Mouse (Mus musculus): ENCODE results near the gene Polr3g. TPM values are rescaled to one million over a fixed set of nuclear protein-coding genes. Genes with fewer than 3 reads are reported as not detected.
"Not testable (repeated sequence)": the region's sequence is repeated elsewhere in the genome, so short reads cannot be mapped to it uniquely, and the experiment has no call there.

Gene Polr3g
- polyA plus RNA-seq, 2 experiments from 2014 or later: 6.8 to 8.4 TPM

DNA sequence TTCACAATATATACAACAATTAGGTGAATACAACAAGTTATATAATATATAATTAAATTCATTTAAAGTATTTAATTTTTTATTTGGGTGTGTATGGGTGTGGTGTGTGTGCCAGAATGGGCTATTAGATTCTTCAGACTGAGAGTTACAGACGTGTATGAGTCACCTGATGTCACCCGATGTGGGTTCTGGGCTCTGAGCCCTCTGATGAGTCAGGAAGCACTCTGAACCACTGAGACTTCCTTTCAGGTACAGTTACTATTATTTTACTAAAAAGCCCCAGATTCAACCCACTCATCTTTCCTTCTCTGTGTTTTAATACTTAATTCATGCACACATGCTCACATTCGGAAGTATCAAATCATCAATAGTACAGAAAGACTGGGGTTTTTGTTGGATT, 25.9 kb downstream of the Polr3g start:
- peak; percentile 95 for ATAC-seq

- ATAC-seq: no peak
Measured at GRCm38 (mm10) chr13:81684258-81684657, 26.6 kb downstream of the Polr3g start.

DNA sequence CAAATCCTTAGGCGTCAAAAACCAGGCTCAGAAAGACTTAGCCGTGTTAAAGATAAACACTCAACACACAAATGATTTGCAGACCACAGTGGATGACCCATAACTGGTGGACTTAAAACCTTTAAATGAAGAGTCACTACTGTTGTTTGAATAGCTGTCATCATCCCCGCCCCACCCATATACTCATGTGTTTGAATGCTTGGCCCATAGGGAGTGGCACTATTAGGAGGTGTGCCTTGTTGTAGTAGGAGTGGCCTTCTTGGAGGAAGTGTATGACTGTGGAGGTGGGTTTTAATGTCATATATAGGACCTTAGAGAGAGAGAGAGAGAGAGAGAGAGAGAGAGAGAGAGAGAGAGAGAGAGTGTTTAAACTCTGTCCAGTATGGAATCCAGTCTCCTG, 27.7 kb downstream of the Polr3g start:
- no peak for ATAC-seq

DNA sequence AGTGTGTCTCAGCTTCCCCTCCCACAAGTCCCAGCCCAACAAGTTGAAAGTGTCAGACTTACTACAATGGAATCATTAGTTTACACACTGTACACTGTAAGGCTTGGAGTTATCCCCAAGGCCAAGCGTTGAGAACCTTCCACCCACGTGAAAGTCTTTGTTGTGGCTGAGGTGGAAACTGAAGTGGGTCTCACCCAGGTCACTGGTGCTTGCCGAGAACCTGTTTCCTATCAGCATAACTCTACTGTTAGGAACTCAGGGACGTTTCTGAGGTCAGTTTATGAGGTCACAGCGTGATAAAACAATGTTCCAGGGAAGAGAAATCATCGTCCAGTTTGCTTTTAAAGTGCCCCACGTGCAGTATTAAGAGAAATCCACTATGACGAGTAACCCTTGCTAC, 35.5 kb downstream of the Polr3g start:
- ATAC-seq: no peak

- ATAC-seq: no peak
Measured at GRCm38 (mm10) chr13:81667713-81668112, 43.1 kb downstream of the Polr3g start.

GRCm38 (mm10) chr13:81664331-81664698, 46.5 kb downstream of the Polr3g start:
- no peak for ATAC-seq

DNA sequence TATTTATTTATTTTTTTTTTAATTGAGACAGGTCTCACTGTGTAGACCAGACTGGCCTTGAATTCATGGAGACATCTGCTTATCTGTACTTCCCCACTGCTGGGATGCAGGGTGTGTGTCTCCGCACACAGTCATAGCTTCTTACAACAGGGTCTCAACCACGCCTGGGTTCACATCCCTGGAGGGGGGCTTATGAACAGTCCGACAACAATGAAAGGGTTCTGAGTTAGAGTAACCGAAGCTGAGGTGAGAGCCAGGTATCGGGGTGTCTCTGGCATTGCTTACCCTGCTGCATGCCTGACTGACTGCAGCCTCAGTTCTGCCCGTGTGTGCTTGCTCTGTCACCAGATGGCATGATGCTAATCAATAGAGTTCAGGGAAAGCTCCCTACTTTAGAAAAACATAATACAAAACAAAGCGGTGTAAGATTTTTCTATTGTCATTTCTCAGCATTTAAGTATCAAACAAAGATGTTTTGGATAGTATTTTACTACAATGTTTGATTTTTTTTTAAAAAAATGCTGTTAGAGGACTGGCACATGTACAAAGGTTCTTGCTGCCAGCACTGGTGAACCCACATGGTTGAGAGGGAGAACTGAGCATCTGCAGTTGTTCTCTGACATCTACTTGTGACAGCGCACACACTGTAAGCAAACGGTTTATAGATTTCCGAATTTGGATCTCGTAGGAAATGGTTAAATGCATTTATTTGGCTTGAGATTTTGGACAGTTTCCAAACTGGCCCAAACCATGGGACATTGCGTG, 47.1 kb downstream of the Polr3g start:
- no peak for ATAC-seq

GRCm38 (mm10) chr13:81658053-81658752, 52.6 kb downstream of the Polr3g start:
- peak; percentile 14 for ATAC-seq

DNA sequence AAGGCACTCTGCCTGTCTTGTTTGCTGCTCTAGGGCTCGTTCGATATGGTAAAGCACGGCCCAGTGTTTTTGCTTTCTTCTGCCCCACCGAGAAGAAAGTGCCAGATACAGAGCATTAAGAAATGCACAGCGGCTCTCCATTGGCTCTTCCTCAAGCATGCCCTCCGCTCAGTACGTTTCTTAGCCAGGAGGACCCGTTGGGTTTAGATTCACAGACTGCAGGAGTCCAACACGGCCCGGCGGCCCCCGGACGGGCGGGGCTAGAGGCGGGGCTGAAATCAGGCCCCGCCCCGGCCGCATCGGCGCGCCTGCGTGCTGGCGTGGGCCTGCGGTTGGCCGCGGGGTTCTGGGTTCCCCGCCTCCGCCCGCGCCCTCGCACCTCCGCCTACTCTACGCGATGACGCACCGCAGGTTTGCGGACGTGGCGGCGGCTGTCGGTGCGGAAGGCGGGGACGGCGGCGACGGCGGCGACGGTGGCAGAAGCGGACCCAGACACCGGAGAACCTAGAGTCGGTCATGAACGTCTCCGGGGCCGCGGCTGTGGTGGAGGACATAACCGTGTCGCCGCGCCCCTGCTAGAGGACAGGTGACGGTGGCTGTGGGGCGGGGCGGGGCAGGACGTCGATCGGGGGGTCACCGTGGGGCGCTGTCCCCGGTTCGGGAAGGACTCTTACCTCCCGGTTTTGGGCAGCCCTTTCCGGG, 53.3 kb downstream of the Polr3g start, which contains the start of gene Lysmd3:
Lysmd3 (plus strand) TSS at position 313 of the 702 bp plus-strand sequence.
- ATAC-seq: peak; percentile 86

- ATAC-seq: peak; percentile 12
Measured at GRCm38 (mm10) chr13:81657008-81657350, 53.8 kb downstream of the Polr3g start.

DNA sequence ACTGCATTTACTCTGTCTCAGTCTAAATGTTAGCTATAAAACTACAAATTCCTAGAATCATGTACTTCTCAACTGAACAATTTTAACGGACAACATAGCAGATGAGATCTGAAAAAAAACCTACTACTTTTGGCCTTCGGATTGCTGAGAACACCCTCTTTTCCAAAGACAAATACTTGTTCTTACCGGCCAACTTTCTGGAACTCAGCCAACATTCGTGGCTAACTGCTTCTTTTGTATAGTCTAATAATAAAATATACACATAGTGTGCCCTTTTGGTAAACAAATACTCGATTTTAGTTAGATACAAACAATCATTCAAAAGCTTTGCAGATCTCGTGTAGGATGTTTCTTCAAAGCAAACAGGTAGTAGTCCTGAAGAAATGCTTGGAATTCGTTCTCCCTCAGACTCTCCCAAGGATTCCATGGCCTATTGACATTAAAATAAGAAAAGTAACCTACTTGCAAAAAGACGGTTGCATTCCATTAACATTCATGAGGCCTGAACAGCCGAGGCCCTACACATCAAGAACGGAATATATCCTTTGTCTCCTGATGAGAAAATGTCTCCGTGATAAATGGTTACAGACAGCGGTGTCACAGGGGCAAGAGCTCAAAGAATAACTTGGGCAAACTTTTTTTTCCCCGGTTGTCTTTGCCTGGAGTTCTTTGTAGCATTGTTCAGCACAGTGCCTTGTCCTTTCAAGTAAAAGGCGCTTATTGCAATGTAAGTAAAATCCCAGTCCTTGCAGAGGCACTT, 54.5 kb downstream of the Polr3g start:
- no peak for ATAC-seq

GRCm38 (mm10) chr13:81650382-81650781, 60.4 kb downstream of the Polr3g start:
- ATAC-seq: not testable (repeated sequence)

DNA sequence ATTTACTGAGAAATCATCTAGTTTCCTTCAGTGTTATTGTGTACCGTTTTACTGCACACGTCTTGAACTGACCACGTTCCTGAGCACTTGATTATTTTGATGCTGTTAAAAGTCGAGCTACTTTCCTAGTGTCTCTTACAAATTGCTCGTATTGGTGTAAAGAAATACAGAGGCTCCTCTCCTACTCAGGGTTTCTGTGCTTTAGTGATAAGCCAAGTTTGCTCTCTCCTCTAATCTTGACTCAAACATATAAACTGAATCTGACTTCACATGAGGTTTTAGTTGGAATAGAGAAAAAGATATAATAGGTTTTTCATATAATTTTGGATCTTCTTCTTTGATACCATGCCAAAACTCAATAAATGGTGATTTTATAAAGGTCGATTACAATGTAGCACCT, 64.5 kb downstream of the Polr3g start:
- no peak for ATAC-seq

DNA sequence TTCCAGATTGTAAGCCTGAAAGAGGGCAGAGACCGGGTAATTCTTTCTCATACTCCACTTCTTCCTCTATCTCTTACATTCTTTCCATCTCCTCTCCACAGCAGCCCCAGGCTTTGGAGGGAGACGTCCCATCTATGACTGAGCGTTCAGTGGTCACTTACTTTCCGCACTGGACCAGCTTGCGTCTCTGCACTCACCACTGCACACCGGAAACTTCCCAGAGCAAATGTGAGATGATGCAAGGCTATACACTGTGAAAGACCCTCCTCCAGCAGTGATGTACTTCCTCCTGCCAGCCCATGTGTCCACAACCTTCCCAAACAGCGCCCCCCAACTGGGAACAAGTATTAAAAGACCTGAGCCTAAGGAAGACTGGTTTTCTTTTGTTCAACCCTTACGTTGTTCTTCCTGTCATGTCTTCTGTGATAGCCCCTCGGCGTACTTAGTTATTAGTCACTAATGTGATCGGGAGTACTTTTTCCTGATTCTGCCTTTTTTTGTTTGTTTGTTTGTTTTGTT, 66.7 kb downstream of the Polr3g start:
- no peak for ATAC-seq

GRCm38 (mm10) chr13:81642491-81643149, 68.2 kb downstream of the Polr3g start:
- ATAC-seq: no peak

DNA sequence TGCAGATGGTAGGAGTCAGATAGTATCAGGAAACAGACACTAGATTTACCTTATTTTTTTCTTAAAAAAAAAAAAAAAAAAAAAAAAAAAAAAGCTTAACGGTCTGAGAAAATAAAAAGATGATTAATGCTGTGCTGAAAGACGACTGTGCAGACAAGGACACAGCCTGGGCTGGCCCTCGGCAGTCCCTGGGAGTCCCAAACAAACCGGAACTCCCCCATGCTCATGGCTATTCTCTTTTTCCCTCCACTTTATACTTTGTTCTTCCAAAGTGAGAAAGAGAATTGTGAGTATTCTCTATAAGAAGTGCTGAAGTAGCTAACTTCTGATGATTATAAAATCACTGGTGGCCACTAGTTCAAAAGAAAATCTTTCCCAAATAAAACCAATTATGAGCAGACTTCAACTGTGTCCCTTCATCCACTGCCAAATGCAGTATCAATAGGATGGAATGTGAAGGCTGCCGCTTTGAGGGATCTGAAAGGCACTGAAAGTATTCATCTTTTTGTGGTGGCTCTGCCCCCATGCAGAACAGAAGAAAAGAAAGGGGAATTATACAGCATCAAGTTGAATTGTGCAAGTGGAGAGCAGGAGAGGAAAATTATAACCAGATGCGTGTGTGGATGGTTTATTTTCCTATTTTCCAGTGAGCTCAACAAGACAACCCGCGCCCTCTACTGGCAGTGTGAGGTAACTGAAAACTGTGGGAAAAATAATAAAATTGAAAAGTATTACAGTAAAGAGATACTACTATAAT, 69.3 kb downstream of the Polr3g start:
- peak; percentile 71 for ATAC-seq

DNA sequence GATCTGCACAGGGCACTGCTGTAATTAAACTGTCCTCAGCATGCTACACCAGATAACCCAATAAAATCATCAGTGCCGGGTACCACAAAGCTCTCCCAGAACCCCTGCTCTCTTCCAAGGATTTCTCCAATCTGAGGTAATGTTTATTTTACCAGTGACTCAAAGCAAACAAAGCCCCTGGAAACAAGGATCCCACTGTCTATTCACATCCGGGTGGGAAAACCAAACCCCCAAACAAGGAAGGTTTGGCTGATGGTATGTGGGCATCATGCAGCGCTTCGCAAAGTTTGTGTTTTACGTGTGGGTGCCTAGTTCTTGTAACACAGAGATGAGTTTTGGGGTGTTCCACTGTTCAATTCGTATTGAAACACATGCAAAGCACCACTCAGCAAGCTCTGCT, 69.9 kb downstream of the Polr3g start:
- no peak for ATAC-seq

DNA sequence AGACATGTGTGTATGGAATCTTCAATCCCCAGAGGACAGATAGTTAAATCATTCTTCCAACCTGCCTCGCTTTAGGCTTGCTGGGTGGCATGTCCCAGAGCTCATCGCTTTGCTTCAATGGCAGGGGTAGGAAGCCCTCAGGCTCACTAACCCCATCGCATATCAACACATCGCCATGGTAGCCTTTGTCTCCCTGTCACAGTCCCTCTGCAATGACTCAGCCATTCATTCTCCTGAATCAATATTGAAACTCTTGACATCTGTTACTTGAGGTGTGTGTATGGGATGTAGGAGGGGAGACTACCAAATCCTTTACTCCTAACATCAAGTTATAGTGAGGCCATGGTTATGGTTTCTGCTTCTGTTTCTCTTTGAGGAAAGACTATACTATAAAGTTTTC, 71.2 kb downstream of the Polr3g start:
- no peak for ATAC-seq

DNA sequence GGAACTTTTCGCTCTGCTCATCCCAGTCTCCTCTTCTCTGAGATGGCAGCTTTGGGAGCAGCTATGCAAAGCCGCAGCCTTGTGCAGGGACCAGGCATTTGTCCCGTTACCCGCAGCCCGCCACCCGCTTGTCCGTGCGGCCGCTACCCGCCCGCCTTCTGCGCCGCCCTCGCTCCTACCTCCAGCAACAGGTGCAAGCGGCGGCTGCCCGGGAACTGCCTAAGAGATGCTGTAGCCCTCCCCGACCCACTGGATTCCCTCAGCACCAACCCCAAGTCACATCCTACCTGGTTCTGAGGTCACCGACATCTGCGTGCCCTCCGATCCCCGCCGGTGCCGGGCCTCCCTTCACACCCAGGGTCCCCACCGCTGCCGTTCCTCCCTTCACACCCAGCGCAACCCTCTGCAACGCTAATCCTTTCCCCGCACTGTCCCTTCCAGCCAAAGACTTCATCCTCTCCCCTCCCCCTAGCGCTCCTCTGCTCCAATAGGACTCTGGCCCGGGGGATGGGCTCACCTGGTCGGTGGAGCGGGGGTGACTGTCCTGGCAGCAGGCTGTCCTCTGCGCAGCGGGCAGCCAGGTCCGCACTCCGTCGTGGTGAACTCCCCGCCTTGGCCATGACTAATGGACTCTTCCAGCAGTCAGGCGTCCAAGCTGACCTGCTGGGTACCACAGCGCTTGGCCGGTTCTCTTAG, 77.9 kb downstream of the Polr3g start, which contains the start of gene Adgrv1:
Adgrv1 (minus strand) TSS at position 435 of the 696 bp plus-strand sequence.
- no peak for ATAC-seq

DNA sequence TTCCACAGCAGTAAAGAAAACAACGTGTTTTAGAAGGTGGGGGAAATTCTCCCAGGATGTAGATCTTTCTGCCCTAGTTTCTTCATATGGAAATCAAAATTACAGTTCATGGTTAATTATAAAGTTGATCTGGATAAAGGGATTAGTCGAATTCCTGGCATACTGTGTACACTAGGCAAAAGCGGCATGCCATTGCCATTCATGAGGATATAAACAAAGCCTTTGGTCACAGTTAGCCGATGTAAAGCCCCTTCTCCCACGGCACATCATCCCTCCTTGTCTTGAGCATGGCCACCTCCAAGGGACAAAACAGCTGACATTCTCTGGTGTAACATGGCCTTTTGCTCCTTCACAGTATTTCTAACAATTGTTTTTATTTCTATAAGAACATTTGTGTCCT, 80.2 kb downstream of the Polr3g start:
- no peak for ATAC-seq

DNA sequence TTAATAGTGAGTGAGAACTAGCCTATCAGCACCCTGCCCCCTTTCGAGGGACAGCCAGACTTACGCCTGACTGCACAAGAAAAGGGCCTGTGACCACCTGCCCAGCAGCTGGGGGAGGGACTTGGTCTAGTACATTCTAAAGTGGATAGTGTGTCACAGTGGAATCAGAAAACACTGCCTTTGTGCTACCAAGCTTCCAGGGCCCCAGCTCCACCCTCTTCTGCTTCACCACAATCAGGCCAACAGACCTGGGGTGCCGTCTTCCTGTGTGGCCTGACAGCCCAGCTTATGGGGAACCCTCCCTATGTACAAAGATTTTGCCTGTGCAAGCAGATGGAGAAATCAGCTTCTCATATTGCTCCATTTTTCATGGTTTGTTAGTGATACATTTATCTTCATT, 81.4 kb downstream of the Polr3g start:
- ATAC-seq: no peak
